Mouse (Mus musculus) kidney, postnatal 4 days (tissue): ENCODE data around the gene Mybbp1a.

Experiments
- DNase-seq, 2 experiments: peaks; one replicate each; pipeline ENCODE4 v3.0.0; 2021; ENCODE audit warnings: mixed read lengths in 2 of 2

Mybbp1a gene

GRCm38 (mm10) chr11:72447475-72447874, 6.3 kb downstream of the Mybbp1a start:
- no peak for DNase-seq

- no peak for DNase-seq
Measured at GRCm38 (mm10) chr11:72452140-72452665, 11.0 kb downstream of the Mybbp1a start.

DNA sequence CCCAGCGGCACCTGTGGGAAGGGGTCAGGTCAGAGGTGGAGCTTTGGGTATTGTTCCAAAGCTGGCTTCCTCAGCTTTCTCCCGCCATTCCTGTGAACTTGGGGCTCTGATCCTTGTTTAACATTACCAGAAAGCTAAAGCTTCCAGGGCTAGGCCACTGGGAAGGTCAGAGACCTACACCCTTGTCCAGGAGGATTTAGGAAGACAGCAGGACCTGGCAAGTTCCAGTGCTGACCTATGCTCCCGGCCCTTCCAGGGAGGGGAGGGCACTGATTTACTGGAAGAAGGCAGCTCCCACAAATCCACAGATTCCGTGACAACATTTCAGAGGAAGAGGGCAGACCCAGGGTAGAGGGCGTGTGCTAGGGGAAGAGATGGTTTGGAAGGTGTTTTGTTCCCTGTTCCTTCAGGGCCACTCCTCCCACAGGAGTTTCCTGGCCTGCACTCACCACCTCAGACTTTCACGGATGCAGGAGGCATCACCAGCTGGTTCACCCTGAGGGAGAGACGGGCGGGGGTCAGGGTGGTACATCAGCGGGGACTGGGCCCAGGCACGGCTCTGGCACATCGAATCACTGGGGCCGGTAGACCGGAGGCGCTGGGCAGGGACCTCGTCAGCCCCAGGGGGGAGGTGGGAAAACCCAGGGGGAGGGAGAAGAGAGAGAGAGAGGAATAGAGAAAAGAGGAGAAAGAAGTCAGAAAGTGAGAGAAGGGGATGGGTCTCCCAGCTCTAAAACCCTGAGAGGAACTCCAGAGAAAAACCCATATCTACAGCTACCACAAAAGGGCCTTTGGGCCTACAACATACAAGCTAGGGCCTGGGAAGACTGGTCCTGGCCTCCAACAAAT, 12.2 kb downstream of the Mybbp1a start:
- no peak for DNase-seq

GRCm38 (mm10) chr11:72455694-72456093, 14.5 kb downstream of the Mybbp1a start:
- no peak for DNase-seq

GRCm38 (mm10) chr11:72457995-72458496, 16.9 kb downstream of the Mybbp1a start:
- peak; percentile 56 to 70 for DNase-seq

DNA sequence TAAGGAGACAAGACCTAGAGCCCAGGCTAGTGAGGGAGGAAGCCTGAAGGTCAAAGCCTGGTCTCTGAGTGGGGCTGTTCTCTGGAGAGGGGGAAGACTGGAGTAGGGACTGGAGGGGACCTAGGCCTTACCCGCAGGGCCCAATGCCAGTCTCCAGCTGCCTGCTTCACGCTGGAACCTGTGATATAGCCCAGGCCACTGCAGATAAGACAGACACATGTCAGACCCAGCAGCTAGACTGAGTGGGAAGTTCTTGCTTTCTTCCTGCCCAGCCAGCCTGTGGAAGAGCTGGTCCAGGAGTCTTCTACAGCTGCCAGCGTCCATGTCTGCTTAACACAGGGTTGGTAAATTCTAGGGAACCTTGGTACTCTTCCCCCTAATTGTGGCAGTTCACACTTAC, 17.3 kb downstream of the Mybbp1a start:
- no peak for DNase-seq

GRCm38 (mm10) chr11:72461500-72461981, 20.4 kb downstream of the Mybbp1a start:
- DNase-seq: peak in 1 of 2 experiments; percentile 54

DNA sequence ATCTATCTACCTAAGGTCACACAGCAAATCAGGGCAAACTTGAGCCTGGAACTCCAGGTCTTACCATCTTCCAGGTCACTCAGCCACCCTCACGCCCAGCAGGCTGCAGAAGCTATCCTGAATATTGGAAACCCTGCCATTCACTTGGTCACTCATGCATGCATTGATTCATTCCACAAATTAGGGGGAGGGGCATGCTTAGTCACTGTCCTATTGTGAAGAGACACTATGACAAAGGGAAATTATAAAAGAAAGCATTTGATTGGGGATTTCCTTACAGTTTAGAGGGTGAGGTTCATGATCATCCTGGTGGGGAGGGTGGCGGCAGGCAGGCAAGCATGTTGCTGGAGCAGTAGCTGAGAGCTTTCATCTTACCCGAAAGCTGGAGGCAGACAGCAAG, 23.7 kb downstream of the Mybbp1a start:
- no peak for DNase-seq

- DNase-seq: no peak
Measured at GRCm38 (mm10) chr11:72465978-72466693, 25.0 kb downstream of the Mybbp1a start.

DNA sequence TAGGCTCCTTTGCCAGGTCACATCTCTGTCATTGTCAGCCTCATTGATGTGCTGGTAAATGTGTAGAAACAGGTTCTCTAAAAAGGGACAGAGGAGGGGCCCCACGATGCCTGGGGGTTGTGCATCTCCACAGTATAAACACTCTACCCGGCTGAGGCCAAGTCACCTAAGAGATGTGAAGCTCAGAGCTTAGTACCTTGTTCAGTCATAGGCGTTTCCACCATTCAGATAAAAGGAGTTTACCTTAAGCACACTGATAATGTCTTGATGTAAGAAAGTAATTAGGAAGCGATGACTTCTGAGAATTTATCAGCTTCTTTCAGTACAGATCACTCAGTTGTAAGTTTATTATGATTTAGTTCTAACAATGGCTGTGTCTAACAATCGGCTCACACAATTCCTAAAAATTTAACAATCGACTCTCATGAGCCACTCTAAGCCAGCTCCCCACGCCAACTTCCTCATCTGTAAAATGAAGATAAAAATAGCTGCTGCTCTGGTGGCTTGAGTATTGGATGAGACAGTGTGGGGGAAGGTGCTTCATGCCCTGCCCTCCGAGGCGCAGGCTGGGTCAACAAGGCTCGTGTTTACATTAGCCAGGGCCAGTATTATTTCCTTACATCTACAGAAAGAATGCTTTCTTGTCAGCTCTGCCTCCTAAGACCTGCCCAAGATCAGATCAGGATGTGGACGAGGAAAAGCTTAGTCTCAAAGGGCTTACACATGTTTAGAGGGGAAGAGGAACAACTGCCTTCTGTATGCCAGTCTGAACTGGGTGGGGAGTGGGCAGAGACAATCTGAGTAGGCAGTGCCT, 25.7 kb downstream of the Mybbp1a start:
- DNase-seq: peak; percentile 35 to 56

- DNase-seq: no peak
Measured at GRCm38 (mm10) chr11:72468525-72468924, 27.4 kb downstream of the Mybbp1a start.

DNA sequence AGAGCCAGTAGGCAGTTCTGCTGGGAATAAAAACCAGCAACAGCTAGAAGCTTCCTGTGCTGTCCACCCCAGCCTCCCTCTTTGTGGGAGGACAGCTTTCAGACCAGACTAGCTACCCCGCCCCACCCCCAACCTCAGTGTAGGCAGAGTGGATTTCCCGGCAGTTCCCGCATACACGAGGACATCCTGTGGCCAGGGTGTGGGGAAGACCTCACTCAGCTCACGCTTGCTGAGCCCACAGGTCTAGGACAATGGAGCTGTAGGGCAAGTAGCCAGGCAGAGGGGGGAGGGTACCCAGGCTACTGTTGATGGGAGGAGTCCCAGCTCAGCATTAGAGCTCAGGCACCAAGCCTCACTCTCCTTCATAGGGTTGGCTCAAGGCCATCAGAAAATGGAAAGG, 28.1 kb downstream of the Mybbp1a start:
- DNase-seq: peak; percentile 82 to 88

DNA sequence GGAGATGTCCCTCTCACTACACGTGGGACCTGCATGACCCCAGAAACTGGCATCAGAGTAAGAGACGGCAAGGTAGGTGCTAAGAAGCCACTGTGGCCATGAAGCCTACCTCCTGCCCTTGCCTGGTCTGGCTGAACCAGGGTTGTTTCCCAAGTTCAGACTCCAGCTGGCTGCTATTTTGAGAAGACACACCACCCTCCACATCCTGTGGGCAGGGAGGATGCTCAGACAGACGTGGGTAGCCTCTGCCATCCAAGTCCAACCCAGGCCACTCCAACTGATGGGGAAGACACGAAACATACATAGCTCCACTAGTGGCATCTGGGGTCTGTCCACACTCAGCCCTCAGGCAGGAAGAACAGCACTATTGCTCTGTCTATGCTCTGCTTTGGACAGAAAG, 28.8 kb downstream of the Mybbp1a start:
- no peak for DNase-seq

GRCm38 (mm10) chr11:72471381-72471780, 30.2 kb downstream of the Mybbp1a start:
- DNase-seq: no peak

DNA sequence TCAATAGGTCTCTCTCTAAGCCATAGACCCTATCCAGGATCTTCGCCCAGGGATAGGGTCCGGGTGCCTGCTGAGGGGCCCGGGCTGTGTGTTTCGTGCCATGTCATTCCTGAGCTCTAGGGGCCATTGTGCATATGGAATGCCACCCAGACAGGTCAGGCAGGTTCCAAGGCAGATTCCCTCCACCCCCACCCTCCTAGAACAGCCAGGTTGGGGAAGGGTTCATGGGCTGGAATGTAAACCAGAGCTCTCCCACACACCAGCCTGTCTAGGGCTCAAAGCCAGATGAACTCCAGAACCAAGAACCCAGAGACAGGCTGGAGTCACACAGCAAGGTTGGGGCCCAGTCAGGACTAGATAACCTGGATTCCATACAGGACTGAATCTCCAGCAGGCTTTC, 32.4 kb downstream of the Mybbp1a start:
- DNase-seq: no peak

DNA sequence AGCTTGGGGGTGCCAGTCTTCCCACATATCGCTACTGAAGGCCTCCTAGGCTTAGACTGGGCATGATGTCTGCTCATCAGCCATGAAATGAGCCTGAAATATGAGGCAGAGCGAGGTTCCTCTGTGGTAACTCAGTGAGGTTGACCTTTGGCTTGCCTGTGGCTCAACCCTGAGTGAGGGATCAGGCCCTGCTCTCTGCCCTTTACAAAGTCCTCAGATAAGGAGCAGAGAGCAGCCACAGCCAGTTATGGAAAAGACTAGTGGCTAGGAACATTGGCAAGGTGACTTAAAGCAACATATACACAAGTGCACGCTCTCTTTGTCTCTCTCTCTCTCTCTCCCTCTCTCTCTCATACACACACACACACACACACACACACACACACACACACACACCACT, 33.8 kb downstream of the Mybbp1a start:
- no peak for DNase-seq

DNA sequence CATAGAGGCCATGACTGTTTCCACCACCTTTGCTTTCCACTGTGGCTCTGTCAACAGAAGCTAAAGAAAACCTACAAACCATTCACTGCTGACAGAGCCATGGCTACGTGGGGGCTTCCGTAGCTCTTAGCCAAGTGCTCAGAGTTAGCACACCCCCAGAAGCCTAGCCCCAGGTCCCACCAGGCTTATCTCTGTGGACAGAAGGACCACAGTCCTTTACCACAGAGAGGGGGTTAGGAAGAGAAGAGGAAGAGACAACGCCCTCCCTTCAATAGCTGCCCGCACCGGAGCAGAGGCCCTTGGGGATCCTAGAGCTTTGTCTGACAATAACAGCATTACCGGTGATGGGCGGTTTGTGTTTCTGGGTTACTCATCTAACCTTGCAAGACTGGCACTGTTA, 34.3 kb downstream of the Mybbp1a start:
- DNase-seq: no peak

DNA sequence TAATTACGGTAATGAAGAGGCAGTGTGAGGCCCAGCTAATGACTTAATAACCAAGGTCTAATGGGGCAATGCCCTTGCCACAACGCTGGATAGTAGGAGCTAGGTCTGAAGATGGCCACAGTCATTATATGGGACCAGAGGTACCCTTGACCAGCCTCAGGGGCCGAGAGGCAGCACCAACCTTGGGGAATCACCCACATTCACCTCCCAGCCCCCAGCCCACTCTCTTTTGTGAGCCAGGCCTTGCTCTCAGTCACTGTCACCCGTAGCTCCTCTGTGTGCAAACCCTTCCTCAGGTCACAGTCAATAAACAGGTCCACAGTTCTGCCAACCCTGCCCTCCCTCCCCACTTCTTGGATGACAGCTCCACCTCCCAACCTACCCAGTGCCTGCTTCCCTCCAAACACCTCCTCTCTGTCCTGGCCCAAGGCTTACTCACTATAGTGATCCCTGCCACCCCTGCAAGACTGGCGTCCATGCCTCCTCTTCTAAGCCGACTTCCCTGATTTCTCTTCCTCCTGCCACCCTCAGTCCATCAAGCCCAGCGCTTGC, 35.0 kb downstream of the Mybbp1a start:
- no peak for DNase-seq

- DNase-seq: no peak
Measured at GRCm38 (mm10) chr11:72477182-72477581, 36.0 kb downstream of the Mybbp1a start.

DNA sequence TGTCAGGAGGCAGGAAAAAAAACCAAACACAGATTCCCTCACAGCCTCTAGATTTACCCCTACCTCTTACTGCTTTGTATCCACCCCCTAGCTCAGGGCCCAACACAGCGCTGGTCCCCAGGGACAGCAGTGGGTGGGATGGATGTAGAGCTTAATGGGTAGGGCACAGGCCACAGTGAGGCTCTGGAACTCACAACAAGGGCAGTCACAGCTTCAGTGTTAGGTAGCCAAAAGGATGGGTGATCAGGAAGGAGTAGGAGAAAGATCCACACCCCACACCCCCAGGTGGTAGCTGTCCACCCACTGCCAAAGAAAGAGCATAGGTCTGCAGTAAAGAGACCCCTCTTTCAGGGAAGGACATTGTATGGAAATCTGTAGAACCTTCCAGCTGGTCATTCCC, 36.5 kb downstream of the Mybbp1a start:
- DNase-seq: no peak

DNA sequence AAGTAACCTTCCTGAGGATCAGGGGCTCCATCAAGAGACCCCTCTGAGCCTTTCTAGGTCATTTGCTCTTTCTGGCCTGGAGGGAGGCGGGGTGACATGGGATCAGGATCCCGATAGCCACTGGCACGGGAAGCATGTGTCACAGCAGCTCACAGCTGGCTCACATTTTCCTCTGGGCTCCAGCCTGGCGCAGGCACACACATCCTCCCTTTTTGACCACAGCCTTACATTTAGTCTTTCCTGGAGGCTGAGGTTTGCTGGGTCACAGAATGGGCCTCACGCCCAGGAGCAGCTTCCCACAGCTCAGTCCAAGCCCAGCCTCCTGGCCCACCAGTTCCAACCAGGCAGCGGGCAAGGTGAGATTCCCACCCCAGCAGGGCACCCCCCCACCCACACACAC, 37.1 kb downstream of the Mybbp1a start:
- peak; percentile 48 to 57 for DNase-seq

DNA sequence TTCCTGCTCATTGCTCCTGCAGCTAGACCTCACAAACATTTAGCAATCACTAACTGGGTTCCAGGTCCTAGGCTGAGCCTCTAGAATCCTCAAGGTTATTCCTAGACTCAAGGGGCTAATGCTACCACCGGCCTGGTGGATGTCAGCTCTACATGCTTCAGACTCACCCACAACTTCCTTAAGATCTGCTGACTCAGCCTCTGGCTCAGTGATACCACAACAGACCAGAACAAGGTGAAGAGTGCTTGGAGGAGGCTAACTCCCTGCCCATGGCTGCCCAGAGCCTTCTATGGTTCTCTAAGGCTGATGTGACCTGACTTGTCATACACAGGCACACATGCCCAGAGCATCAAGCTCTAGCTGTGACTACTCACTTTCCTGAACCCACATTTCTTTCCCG, 38.3 kb downstream of the Mybbp1a start:
- no peak for DNase-seq
